Mouse (Mus musculus): Measurements from ENCODE around the gene Slc7a6os.
"Not testable (repeated sequence)": the region's sequence is repeated elsewhere in the genome, so short reads cannot be mapped to it uniquely, and the experiment has no call there.

The Slc7a6os gene

DNA sequence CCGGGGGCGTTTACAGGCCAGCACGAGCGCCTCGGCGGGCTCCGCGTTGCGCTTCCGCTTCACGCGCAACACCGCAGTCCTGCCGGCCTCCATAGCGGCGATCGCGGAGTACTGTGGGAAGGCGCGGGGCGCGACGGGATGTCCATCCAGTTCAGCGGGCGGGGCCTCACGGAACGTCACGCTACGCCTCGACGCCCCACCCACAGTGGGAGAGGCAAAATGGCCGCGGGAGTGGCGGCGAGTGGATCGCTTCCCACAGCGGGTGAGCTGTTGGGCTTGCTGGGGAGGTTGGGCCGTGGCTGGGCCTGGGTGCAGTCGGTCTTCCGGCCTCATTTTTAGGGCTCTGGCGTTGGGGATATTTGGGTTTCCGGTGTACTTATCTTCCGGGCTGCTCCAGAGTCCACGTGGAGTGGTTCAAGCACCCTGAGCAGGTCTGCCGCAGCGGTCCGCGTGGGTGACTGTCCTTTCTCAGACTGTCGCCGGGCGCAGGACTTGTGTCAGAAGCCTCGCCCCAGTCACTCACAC is at the start of gene Slc7a6os, which contains the start of gene Prmt7:
TSS of gene Slc7a6os (minus strand) at position 115 of the 525 bp plus-strand sequence.
TSS of gene Prmt7 (plus strand) at position 116 of the 525 bp plus-strand sequence.
- peak; percentile 98 for DNase-seq (ENCODE audit: low spot score)

DNA sequence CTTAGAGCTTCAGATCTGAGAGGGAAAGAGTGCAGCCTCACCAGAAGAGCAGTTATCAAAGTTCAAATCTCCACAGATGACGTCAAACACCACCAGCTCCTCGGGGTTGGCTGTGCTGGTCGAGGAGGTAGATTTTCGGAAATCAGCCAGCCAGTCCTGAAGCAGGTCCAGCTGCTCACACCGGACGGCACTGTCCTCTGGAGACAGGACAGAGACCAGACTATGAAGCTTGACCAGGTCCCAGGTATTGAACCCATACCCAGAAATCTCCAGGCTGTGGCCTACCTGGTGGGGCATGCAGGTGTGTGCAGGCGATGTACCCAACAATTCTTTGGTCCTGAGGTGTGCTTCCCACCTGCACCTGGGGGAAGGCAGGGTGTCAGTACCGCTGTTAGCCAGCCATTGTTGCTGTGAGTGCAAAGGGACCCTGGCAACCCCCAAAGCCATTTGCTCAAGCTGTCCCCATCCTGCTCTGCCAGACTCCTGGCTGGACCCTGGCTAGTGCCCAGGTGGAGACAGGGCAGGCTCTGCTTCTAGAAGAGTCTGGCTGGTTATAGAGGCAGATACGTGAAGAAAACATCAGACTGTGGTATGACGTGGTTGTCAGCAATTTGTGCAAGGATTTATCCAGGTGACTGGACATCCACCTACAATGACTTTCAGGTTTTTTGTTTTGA is 49.0 kb upstream of the Slc7a6os start:
- no peak for DNase-seq (ENCODE audit: low spot score)

DNA sequence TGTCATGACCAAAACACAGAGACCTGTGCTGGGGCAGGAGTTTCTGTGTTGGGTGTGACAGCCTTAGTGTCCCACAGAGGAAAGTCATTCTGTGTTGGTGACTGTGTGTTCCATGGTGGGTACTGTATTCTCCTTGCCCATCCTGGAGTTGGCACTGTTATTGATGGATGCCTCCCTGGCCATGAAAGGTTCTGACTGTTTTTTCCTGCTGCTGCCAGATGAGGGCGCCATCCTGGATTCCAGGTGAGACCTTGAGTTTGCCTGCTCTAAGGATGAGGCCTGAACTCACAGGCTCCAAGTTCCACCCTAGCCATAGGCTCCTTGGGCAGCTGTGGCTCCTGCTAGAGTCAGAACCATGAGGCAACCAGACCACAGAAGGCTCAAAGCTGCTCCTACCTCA is 47.4 kb upstream of the Slc7a6os start:
- DNase-seq (ENCODE audit: low spot score) = peak; percentile 14

DNA sequence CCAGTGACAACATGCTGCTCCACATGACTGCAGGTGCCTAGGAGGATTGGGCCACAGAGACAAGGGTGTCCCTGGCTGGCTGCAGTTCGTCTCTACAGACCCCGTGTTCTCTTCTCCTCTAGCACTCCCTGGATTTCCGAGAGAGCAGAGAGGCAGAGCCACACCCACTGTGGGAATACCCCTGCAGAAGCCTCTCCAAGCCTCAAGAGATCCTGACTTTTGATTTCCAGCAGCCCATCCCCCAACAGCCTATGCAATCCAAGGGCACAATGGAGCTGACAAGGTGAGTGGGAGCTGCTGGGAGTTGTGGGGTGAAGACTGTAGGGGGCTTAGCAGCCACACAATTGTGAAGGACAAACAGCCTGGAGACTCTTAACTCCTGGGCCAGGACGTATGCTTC is 39.5 kb upstream of the Slc7a6os start:
- no peak for DNase-seq (ENCODE audit: low spot score)

DNA sequence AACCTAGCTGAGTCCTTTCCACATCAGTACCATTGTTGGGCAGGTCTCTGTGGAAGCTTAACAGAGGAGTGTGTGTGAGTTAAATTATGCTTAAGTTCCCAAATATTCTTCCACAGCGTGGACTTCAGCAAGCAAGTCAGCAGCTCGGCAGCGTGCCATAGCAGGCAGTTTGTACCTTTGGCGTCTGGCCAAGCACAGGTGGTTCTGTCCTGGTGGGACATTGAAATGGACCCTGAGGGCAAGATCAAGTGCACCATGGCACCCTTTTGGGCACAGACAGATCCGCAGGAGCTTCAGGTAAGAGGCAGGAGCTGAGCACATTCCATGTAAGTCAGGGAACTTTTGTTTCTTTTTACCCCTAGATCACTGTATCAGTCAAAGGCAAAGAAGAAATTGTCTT is 26.4 kb upstream of the Slc7a6os start:
- no peak for DNase-seq (ENCODE audit: low spot score)

DNA sequence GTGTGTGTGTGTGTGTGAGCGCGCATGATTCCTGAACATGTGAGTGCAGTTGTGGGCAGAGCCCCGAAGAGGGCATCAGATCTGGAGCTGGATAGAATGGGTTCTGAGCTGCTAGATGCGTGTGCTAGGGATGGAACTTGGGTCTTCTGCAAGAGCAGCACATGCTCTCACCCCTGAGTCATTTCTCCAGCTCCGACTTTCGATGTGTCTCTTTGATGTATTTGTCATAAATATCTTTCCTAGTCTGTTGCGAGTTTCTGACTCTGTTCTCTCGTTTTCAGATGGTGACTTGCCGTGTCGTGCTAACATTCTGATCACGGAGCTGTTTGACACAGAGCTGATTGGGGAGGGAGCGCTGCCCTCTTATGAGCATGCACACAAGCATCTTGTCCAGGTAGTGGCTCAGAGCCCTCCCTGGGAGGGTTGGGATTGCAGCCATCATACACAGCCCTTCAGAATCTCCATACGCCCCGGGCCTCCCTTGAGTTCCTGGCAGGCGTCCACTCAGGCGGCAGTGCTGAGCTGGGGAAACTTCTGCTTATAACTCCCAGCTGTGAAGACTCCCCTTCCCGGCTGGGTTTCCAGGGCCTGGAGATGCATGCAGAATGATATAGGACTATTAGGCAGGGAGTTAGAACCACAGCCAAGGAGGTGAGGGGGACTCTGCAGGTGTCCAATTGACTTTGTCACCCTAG is 24.0 kb upstream of the Slc7a6os start:
- no peak for DNase-seq (ENCODE audit: low spot score)

DNA sequence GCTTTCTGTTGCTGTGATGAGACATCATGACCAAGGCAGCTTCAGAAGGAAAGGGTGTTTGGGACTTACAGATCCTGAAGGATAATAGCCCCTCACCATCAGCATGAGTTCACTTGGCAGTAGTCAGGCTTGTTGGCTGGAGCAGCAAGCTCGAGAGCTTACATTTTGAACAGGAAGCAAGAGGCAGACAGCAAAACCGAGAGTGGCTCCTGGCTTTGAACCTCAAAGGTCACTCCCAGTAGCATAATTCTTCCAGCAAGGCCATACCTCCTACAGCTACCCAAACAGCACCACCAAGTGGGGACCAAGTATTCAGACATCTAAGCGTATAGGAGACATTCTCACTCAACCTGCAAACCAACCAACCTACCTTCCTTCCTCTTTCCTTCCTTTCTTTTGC is 22.0 kb upstream of the Slc7a6os start:
- no peak for DNase-seq (ENCODE audit: low spot score)

DNA sequence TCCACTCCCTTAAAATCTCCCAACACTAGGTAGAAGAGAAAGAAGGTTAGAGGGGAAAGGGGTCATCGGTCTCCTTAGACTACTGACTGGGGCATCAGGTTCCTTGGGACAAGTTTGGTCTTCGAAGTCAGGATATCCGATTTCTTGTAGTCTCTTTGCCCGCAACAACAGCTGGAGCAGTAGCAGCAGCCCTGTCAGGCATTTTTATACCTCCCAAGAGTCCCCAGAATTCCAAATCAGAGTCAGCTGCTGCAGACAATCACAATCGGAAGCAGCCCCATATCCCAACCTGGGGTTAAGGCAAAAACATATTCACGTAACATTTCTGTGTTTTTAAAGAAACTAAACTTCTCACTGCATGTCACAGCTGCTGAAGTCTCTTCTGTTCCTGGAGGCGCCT is 20.8 kb upstream of the Slc7a6os start:
- DNase-seq (ENCODE audit: low spot score) = no peak

DNA sequence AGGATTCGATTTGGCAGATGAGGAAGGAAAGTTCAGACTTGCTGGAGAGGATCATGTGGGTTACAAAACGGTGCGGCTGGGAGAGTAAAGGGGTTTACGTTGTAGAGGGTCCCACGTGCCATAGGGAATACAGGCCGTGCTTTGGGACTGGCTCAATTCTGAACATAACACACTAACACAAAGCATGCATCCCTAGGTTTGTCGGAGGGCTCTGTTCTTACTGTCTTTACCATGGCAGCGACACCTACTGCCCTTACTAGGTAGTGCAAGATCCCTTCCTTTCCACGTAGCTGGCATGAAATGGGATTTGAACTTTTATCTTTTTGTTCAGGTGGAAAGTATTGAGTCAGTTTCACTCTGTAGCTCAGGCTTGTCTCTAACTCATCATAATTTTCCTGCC is 15.9 kb upstream of the Slc7a6os start:
- DNase-seq (ENCODE audit: low spot score) = peak; percentile 81

DNA sequence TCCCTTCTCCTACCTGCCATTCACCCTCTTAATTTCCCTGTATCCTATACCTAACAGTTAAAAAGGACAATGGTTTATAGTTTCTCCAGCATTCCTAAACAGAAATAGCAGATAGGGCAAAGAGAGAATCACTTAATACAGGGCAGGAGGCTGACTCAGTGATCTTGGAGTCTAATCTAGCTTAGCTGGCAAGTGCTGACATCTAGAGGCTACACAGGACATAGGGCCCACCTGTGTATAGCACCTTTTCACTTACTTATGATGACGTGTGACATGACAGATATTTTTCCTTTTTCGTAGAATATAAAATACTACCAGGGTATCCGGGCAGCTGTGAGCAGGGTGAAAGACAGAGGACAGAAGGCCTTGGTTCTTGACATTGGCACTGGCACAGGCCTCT is 8.9 kb upstream of the Slc7a6os start:
- DNase-seq (ENCODE audit: low spot score) = no peak

DNA sequence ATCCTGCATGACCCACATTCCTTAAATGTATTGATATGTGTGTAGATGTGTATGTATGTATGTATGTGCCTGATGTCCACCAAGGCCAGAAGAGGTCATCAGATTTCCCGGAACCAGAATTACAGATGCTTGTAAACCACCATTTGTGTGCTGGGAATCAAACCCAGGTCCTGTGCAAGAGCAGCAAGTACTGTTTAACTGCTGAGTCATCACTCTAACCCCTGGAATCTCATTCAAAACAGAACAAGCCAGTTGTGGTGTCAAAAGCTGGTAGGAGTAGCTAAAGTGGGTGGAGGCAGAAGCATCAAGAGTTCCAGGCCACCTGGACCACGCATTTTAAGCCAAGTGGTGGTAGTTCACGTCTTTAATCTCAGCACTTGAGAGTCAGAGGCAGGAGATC is 3.2 kb upstream of the Slc7a6os start:
- DNase-seq (ENCODE audit: low spot score) = no peak

DNA sequence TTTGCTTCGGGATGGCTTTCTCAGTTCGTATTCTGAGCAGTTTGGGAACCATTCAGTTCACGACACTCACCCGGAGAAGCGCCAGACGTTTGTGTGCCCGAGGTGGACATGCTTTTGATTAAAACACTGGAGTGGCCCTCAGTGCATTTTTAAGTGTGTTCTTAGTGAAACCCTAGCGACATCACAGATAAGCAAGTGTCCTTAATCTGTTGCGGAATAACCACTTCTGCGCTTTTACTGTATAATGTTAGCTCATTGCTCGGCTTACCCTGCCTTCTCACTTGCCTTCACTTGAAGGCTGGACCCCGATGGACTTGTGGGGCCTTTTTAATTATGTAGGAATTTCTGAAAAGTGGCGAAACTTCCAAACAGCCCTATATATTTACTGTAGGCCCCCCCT is 686 bp upstream of the Slc7a6os start:
- DNase-seq (ENCODE audit: low spot score) = no peak

DNA sequence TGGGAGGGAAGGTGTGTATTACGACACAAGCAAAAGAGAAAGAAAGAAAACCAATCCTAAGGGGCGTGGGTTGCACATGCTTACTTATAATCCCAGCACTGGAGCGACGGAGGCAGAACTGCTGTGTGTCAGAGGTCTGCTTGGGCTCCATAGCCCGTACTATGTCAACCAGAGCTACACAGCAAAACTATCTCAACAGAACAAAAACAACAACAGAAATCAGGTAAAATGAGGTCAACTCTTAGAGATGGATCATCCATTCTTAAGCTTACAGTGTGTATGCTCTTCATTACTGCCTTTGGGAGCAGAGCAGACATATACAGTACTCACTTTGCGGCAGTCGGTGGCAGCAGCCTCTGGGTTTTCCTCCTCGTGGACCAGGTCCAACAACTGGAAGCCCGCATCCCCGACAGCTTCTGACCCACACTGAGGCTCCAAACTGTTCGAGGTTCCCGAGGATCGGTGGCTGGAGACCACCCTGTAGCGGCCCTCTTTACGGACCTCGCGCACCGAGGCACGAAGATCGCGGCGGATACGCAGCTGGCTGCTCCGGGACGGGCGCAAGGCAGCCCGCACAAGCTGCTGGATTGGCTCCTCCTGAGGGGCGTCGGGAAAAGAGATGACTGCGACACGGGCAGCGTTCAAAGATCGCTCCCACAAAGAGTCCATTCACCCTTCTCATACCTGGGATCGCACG is 552 bp downstream of the Slc7a6os start:
- peak; percentile 64 for DNase-seq (ENCODE audit: low spot score)

DNA sequence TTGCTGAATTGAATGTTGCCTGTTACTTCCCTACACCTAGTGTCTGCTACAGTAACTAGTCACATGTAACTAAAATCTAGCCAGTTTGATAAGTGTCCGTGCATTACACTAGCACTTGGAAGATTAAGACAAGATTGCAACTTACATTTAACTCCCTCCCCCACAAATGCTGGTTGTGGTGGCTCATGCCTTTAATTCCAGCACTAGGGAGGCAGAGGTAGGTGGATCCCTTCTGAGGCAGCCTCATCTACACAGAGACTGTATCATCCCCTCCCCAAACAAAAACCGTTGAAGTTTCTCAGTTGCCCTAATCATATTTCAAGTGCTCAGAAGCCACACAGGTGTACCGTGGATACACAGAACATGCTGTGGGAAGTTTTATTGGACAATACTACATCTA is 11.1 kb downstream of the Slc7a6os start:
- DNase-seq (ENCODE audit: low spot score) = not testable (repeated sequence)

DNA sequence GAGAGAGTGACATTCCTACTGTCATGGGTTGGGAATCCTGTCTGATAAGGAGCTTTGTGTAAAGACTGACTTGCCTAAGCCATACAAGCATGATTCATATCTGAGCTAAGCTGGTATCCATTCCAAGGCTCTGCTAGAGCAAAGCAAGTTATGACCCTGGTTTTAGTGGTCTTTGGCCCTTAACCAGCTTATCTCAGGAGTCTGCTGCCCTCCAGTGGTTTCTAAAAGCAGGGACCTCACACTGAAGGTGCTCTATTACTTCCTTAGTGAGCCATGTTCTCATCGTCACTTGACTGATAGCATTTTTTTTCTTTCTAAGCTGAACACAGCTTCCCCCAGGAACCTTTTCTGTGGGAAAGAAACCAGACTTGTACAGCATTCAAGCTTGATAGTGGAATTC is 12.0 kb downstream of the Slc7a6os start:
- peak; percentile 72 for DNase-seq (ENCODE audit: low spot score)

DNA sequence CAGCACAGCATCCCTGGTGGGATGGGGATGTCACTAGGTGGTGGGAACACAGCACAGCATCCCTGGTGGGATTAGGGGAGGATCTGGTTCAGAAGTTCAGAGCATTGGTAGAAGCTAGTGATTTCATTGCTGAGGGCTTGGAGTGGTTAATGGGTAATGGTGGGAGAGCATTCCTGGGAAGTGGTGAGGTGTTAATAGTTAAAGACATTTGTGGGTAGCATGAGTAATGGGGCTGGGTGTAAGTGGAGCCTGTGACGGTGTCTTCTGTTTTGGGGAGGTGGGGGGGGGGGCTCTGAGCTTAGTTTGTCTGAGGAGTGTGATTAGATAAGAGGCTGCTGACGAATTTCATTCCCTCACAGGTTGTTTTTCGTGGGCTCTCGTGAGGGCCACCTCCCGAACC is 16.7 kb downstream of the Slc7a6os start:
- DNase-seq (ENCODE audit: low spot score) = no peak

DNA sequence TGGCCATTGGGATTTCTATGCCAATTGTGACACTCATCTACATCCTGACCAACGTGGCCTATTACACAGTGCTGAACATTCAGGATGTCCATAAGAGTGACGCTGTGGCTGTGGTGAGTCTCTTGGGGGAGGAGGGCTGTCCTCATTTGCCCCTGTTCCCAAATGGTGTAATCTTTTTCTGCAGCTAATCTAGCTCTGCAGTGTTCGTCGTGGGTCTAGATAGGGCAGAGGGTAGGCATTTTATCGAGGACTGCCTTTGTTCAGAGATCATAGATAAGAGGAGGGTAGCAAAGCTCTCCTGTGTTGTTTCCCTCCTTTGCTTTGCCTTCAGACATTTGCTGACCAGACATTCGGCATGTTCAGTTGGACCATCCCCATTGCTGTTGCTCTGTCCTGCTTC is 17.6 kb downstream of the Slc7a6os start:
- no peak for DNase-seq (ENCODE audit: low spot score)

DNA sequence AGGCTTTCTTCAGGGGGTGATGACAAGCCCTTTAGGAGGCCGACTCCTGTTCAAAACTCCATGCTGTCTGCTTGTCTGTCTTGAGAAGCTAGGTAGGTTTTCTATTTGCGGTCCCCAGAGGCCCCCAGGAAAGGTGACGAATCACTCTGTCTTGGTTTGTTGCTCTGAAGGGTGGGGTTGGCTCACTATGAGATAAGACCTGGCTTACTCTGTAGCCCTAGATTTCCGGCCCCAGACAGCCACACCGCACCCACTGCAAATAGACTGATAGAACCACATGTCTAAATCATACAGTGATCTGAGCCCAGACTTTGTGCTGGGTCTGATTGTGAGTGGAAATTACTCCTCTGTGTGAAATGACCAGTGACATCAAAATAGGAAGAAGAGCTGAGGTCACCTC is 19.1 kb downstream of the Slc7a6os start:
- no peak for DNase-seq (ENCODE audit: low spot score)

DNA sequence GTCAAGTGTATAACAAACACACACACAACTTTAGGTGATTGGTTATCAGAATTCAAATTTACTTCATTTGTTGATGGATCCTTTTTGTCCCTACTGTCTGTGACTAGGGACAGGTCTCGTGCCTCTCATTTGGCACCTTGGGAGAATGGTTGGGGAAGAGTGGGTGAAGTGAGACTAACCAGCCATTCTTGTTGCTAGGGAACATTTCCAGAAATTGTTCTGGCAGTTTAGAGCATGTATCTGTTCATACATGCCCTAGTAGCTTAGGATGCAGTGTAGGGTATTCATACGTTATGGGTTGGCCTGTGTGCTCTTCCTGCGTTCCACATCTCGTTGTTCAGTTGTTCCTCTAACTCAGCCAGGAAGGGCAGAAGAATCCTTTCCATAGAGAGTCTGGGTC is 21.6 kb downstream of the Slc7a6os start:
- DNase-seq (ENCODE audit: low spot score) = no peak

DNA sequence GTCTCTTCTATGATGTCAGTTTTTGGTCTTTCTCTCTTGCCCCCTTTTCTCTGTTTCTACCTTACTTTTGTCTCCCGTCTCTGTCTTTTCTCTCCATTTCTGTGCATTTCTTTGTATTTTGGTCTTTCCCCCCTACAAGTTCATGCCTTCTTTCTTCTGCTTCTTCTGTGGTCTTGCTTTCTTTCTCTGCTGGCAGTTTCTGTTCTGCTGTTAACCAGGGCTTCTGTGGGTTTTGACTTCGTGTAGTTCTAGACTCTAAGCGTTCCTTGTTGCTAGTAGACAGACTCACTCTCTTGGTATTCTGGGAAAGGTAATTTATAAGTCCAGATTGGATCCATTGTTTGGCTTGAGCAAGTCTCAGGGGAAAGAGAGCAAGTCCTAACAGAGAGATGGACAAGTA is 24.3 kb downstream of the Slc7a6os start:
- DNase-seq (ENCODE audit: low spot score) = no peak

DNA sequence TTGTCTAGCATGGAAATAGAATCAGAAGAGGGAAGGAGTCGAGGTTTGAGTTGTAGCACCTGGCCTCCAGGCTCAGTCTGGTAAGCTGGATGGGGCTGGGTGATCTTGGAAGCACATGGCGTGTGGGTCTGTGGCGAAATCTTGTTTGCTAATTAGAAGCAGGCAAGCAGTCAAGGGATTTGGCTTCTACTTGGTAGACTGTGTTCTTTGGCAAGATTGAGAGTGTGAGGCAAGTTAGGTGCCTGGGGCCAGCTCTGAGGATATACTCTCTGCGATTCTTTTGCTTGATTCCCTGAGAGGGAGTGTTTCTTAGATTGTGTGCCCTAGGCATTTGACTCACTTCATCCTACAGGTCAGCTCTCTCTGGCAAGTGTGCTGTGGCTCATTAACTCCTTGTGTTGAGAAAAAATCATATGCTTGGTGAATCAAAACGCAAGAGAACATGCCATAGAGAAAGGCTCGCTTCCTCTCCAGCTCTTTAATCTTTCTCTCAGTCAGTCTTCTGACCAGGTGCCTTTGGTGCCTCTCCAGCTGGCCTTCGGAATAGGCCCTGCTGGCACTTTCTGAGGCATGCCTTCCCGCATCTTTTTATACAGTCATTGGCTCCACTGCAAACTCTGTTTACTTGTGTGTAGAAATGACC is 25.0 kb downstream of the Slc7a6os start:
- no peak for DNase-seq (ENCODE audit: low spot score)

DNA sequence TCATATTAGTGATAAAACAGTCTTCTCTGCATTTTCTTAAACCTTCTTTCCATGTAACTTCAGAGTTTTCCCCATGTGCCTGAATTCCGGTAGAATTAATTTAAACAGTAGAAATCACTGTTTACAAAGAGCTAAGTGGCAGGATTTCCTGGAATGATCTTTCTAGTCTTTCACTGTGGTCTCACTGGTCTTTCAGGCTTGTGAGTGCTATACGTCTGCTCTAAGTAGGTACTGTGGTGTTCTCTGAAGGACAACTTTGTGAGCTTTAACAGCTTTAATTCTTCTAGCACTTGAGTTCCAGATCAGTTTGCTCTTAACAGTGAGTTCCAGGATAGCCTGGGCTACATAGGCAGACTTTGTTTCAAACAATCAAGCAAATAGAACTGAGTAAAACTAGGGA is 32.3 kb downstream of the Slc7a6os start:
- DNase-seq (ENCODE audit: low spot score) = no peak

DNA sequence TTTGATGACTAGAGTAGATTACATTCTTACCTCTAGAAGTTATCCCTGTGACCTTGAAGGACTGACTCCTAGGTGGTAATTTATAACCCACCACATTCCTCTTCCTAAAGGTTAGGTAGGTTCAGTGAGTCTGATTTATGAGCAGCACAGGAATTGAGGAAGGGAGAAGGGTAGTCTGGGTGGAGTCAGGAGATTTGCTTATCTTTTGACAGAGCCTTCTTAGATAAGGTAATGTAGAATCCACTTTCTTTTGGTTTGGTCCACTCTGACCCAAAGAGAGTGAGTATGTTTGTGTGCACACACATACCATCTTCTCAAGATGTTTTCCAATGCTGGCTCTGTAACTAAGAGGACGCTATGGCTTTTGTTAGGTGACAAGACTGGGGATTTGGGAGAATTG is 33.1 kb downstream of the Slc7a6os start:
- no peak for DNase-seq (ENCODE audit: low spot score)

Data from embryo, embryonic 10 days (tissue).